Mouse (Mus musculus): Measurements from ENCODE around the gene Med13l. TPM values are rescaled to one million over a fixed set of nuclear protein-coding genes. Genes with fewer than 3 reads are reported as not detected.
A peak's percentile ranks its signal among the peaks of the same experiment; 100 is the strongest.

The Med13l gene
- 16.2 and 17.2 TPM in 2 replicates for polyA plus RNA-seq (2014; fragmentation: Nextera tagmentation; extraction: Ambion mirVana)

- H3K4me2 ChIP-seq (replicated peaks; ENCODE audit: low read depth, low read length): peak within 1 kb of the TSS; percentile 88
- peak within 1 kb of the TSS; percentile 82 for H3K4me3 ChIP-seq (ENCODE audit: low read depth, low read length)
- no peaks in the 10 kb centered on the region for H3K27me3 ChIP-seq (ENCODE audit: control insufficient read depth, insufficient read depth, low read length)
- H3K27ac ChIP-seq (ENCODE audit: low read length): peak within 1 kb of the TSS; percentile 96
- no peaks in the 10 kb centered on the region for H3K36me3 ChIP-seq (ENCODE audit: control insufficient read depth, insufficient read depth, low read length)
- H3K4me1 ChIP-seq (ENCODE audit: control insufficient read depth, insufficient read depth, low read length): peaks cover 18% of the 10 kb centered on the region; the same call in 1 of the 2 replicates
- H3K9me3 ChIP-seq (ENCODE audit: control insufficient read depth, low read depth, low read length): no peaks in the 10 kb centered on the region
- WGBS: 1% methylated on average over 50 of the region's 120 CpGs
- H3K9ac ChIP-seq (replicated peaks; ENCODE audit: low read depth, low read length): peak within 1 kb of the TSS; percentile 81
- ATAC-seq (ENCODE audit: insufficient number of reproducible peaks, insufficient read depth, low FRiP score, low read depth): peak; percentile 56
Measured at GRCm38 (mm10) chr5:118560385-118561085, at the start of gene Med13l. Med13l (plus strand) TSS chr5:118560679.

- no peak for ATAC-seq (ENCODE audit: insufficient number of reproducible peaks, insufficient read depth, low FRiP score, low read depth)
Measured at GRCm38 (mm10) chr5:118510969-118511368, 49.5 kb upstream of the Med13l start.

GRCm38 (mm10) chr5:118513005-118513404 is 47.5 kb upstream of the Med13l start:
- ATAC-seq (ENCODE audit: insufficient number of reproducible peaks, insufficient read depth, low FRiP score, low read depth): no peak
- Histone ChIP-seq H3K9me3 (ENCODE audit: control insufficient read depth, low read depth, low read length) (no peaks in the 10 kb centered on the region), H3K4me3 (ENCODE audit: low read depth, low read length) (no peak overlapping the region), H3K36me3 (ENCODE audit: control insufficient read depth, insufficient read depth, low read length) (no peaks in the 10 kb centered on the region), H3K4me1 (ENCODE audit: control insufficient read depth, insufficient read depth, low read length) (peaks cover 45% of the 10 kb centered on the region), H3K27me3 (ENCODE audit: control insufficient read depth, insufficient read depth, low read length) (no peaks in the 10 kb centered on the region), H3K4me2 (replicated peaks; ENCODE audit: low read depth, low read length) (no peak overlapping the region), H3K9ac (replicated peaks; ENCODE audit: low read depth, low read length) (no peak overlapping the region), H3K27ac (ENCODE audit: low read length) (no peak overlapping the region; the same call in 1 of the 2 replicates)
- 64% methylated on average over 1 of the region's 1 CpGs for WGBS

More at GRCm38 (mm10) chr5:118510969-118511368, 49.5 kb upstream of the Med13l start:
- Histone ChIP-seq H3K27ac (ENCODE audit: low read length) (no peak overlapping the region), H3K36me3 (ENCODE audit: control insufficient read depth, insufficient read depth, low read length) (no peaks in the 10 kb centered on the region), H3K4me2 (replicated peaks; ENCODE audit: low read depth, low read length) (no peak overlapping the region), H3K4me1 (ENCODE audit: control insufficient read depth, insufficient read depth, low read length) (peaks cover 31% of the 10 kb centered on the region), H3K27me3 (ENCODE audit: control insufficient read depth, insufficient read depth, low read length) (no peaks in the 10 kb centered on the region), H3K9ac (replicated peaks; ENCODE audit: low read depth, low read length) (no peak overlapping the region), H3K9me3 (ENCODE audit: control insufficient read depth, low read depth, low read length) (no peaks in the 10 kb centered on the region), H3K4me3 (ENCODE audit: low read depth, low read length) (no peak overlapping the region)
- 86% methylated on average over 4 of the region's 4 CpGs for WGBS

- H3K27ac ChIP-seq (ENCODE audit: low read length): peak overlapping the region; percentile 66
- H3K4me2 ChIP-seq (replicated peaks; ENCODE audit: low read depth, low read length): peak overlapping the region; percentile 53
- H3K27me3 ChIP-seq (ENCODE audit: control insufficient read depth, insufficient read depth, low read length): no peaks in the 10 kb centered on the region
- peaks cover 45% of the 10 kb centered on the region for H3K4me1 ChIP-seq (ENCODE audit: control insufficient read depth, insufficient read depth, low read length)
- no peaks in the 10 kb centered on the region for H3K9me3 ChIP-seq (ENCODE audit: control insufficient read depth, low read depth, low read length)
- 2% methylated on average over 43 of the region's 43 CpGs for WGBS
- peak; percentile 29; the same call in 1 of the 2 replicates for ATAC-seq (ENCODE audit: insufficient number of reproducible peaks, insufficient read depth, low FRiP score, low read depth)
- peak overlapping the region; percentile 32 for H3K4me3 ChIP-seq (ENCODE audit: low read depth, low read length)
- no peak overlapping the region; the same call in 1 of the 2 replicates for H3K9ac ChIP-seq (replicated peaks; ENCODE audit: low read depth, low read length)
- no peaks in the 10 kb centered on the region for H3K36me3 ChIP-seq (ENCODE audit: control insufficient read depth, insufficient read depth, low read length)
Measured at GRCm38 (mm10) chr5:118513629-118514526, 46.6 kb upstream of the Med13l start.

GRCm38 (mm10) chr5:118514527-118514831 is 46.0 kb upstream of the Med13l start:
- Histone ChIP-seq H3K4me2 (replicated peaks; ENCODE audit: low read depth, low read length) (peak overlapping the region; percentile 53), H3K9me3 (ENCODE audit: control insufficient read depth, low read depth, low read length) (no peaks in the 10 kb centered on the region), H3K4me3 (ENCODE audit: low read depth, low read length) (peak overlapping the region; percentile 32), H3K36me3 (ENCODE audit: control insufficient read depth, insufficient read depth, low read length) (no peaks in the 10 kb centered on the region), H3K27me3 (ENCODE audit: control insufficient read depth, insufficient read depth, low read length) (no peaks in the 10 kb centered on the region), H3K9ac (replicated peaks; ENCODE audit: low read depth, low read length) (no peak overlapping the region; the same call in 1 of the 2 replicates), H3K27ac (ENCODE audit: low read length) (peak overlapping the region; percentile 66; the same call in 1 of the 2 replicates), H3K4me1 (ENCODE audit: control insufficient read depth, insufficient read depth, low read length) (peaks cover 45% of the 10 kb centered on the region)
- ATAC-seq (ENCODE audit: insufficient number of reproducible peaks, insufficient read depth, low FRiP score, low read depth): no peak
- WGBS: 8% methylated on average over 9 of the region's 9 CpGs

GRCm38 (mm10) chr5:118514842-118515241 is 45.6 kb upstream of the Med13l start:
- Histone ChIP-seq H3K27ac (ENCODE audit: low read length) (peak overlapping the region; percentile 66; the same call in 1 of the 2 replicates), H3K4me2 (replicated peaks; ENCODE audit: low read depth, low read length) (peak overlapping the region; percentile 53), H3K9ac (replicated peaks; ENCODE audit: low read depth, low read length) (no peak overlapping the region), H3K4me1 (ENCODE audit: control insufficient read depth, insufficient read depth, low read length) (peaks cover 45% of the 10 kb centered on the region), H3K4me3 (ENCODE audit: low read depth, low read length) (peak overlapping the region; percentile 32), H3K36me3 (ENCODE audit: control insufficient read depth, insufficient read depth, low read length) (no peaks in the 10 kb centered on the region), H3K27me3 (ENCODE audit: control insufficient read depth, insufficient read depth, low read length) (no peaks in the 10 kb centered on the region), H3K9me3 (ENCODE audit: control insufficient read depth, low read depth, low read length) (no peaks in the 10 kb centered on the region)
- 34% methylated on average over 5 of the region's 5 CpGs for WGBS
- ATAC-seq (ENCODE audit: insufficient number of reproducible peaks, insufficient read depth, low FRiP score, low read depth): no peak

GRCm38 (mm10) chr5:118515280-118515721 is 45.2 kb upstream of the Med13l start:
- Histone ChIP-seq H3K4me2 (replicated peaks; ENCODE audit: low read depth, low read length) (peak overlapping the region; percentile 53; the same call in 1 of the 2 replicates), H3K4me3 (ENCODE audit: low read depth, low read length) (no peak overlapping the region), H3K36me3 (ENCODE audit: control insufficient read depth, insufficient read depth, low read length) (no peaks in the 10 kb centered on the region), H3K27me3 (ENCODE audit: control insufficient read depth, insufficient read depth, low read length) (no peaks in the 10 kb centered on the region), H3K27ac (ENCODE audit: low read length) (peak overlapping the region; percentile 66; the same call in 1 of the 2 replicates), H3K9me3 (ENCODE audit: control insufficient read depth, low read depth, low read length) (no peaks in the 10 kb centered on the region), H3K9ac (replicated peaks; ENCODE audit: low read depth, low read length) (no peak overlapping the region), H3K4me1 (ENCODE audit: control insufficient read depth, insufficient read depth, low read length) (peaks cover 45% of the 10 kb centered on the region)
- 9% methylated on average over 11 of the region's 11 CpGs for WGBS
- ATAC-seq (ENCODE audit: insufficient number of reproducible peaks, insufficient read depth, low FRiP score, low read depth): peak; percentile 50; the same call in 1 of the 2 replicates

- Histone ChIP-seq H3K36me3 (ENCODE audit: control insufficient read depth, insufficient read depth, low read length) (no peaks in the 10 kb centered on the region), H3K9me3 (ENCODE audit: control insufficient read depth, low read depth, low read length) (no peaks in the 10 kb centered on the region), H3K27ac (ENCODE audit: low read length) (peak overlapping the region; percentile 66; the same call in 1 of the 2 replicates), H3K4me2 (replicated peaks; ENCODE audit: low read depth, low read length) (no peak overlapping the region; the same call in 1 of the 2 replicates), H3K9ac (replicated peaks; ENCODE audit: low read depth, low read length) (no peak overlapping the region), H3K27me3 (ENCODE audit: control insufficient read depth, insufficient read depth, low read length) (no peaks in the 10 kb centered on the region), H3K4me1 (ENCODE audit: control insufficient read depth, insufficient read depth, low read length) (peaks cover 45% of the 10 kb centered on the region), H3K4me3 (ENCODE audit: low read depth, low read length) (no peak overlapping the region)
- WGBS: 78% methylated on average over 6 of the region's 6 CpGs
- ATAC-seq (ENCODE audit: insufficient number of reproducible peaks, insufficient read depth, low FRiP score, low read depth): no peak
Measured at GRCm38 (mm10) chr5:118516066-118516465, 44.4 kb upstream of the Med13l start.

Measured in stomach, embryonic 14.5 days (tissue).